Mouse (Mus musculus) heart, adult 9 months (tissue): ENCODE data around the gene Wls.

ENCODE experiments used
- DNase-seq, 2 experiments: peaks; one replicate each; pipeline ENCODE4 v3.0.0; 2022; ENCODE audit warnings: low spot score in 2 of 2

Gene Wls

DNA sequence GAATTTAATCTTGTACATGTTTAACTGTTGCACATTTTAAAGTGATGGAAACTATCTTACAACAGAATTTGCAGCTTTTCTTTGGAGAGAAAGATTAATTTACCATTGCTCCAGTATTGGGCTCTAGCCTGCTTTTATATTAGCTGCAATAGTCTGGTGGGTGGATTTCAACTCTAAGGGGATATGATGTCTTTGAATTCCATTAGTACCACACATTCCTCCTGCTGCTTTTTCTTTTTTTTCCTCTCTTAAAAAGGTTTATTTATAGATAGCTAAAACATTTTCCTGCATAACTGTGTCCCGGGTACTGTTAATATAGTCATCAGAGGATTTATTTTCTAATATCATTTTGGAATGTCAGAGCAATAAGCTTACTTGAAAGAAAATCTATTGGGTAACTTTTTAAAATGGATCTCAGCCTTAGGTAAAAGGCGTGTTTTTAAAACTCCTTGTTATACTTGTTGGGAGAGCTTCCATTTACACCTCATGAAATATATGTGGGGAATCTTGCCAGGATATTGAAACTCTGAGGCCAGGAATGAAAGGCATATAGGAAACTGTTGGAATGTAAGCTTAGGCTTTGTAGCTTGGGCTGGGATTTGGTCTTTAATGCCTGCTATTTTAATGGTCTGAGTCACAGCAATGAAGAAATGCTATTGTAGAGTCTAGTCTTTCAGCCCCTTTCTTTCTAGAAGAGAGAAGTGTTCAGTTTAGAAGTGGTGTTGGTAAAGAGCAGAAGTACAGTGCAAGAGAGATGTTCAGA lies 78.0 kb downstream of the Wls start:
- no peak for DNase-seq
